Mouse (Mus musculus): ENCODE results near the gene Cdyl.
A peak's percentile ranks its signal among the peaks of the same experiment; 100 is the strongest.

The Cdyl gene

DNA sequence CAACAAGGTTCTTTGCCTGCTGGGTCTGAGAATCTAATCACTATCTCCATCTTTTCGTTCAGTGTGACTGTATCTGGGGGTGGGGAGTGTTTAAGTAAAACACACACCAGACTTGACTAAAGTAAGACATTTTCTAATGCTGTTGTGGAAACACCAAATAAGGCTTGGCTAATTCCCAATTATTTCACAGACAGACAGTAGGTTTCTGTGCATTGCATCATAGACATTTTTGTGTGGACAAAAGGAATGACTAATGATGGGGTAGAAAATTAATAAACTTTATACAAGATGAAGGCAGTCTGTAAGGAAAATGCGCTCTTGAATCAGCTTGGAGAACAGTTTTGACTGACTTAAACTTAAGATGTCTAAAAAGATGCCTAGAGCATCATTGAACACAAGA, 100.7 kb downstream of the Cdyl start:
- DNase-seq (ENCODE audit: low spot score): no peak

DNA sequence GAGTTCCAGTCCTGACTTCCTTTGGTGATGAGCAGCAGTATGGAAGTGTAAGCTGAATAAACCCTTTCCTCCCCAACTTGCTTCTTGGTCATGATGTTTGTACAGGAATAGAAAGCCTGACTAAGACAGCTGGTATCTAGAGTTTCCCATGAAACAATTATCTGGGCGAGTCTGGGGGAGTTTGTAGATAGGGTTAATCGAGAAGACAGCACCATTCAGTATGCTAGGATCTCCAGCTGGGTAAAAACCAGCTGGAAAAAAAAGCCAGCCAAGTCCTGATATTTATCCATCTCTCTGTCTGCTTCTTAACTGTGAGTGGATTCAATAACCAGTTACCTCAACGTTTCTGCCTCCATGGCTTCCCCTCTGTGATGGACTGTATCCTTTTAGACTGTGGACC, 104.9 kb downstream of the Cdyl start:
- DNase-seq (ENCODE audit: low spot score): no peak

- DNase-seq (ENCODE audit: low spot score): no peak
Measured at GRCm38 (mm10) chr13:35765817-35766216, 106.2 kb downstream of the Cdyl start.

- DNase-seq (ENCODE audit: low spot score): no peak
Measured at GRCm38 (mm10) chr13:35769673-35770072, 110.0 kb downstream of the Cdyl start.

- no peak for DNase-seq (ENCODE audit: low spot score)
Measured at GRCm38 (mm10) chr13:35770421-35770820, 110.8 kb downstream of the Cdyl start.

GRCm38 (mm10) chr13:35771968-35772382, 112.3 kb downstream of the Cdyl start:
- DNase-seq (ENCODE audit: low spot score): no peak

DNA sequence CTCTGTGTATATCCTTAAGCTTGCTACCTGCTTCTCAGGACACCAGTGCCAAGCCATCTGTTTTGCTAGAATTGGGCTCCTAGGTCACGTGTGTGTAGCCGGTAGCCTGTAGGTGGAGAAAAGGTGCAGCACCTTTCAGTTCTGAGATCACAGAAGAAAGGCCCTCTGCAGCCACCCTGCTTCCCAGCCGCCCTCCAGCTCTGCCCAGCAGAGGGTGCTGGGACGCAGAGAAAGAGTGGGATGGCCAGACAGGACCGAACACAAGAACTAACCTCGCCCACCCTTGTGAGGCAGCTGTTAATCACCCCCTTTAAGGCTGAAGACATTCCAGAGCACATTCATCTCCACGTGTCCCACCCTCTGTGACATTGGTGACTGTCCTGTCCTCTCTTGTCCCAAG, 114.1 kb downstream of the Cdyl start:
- no peak for DNase-seq (ENCODE audit: low spot score)

GRCm38 (mm10) chr13:35776123-35776522, 116.5 kb downstream of the Cdyl start:
- DNase-seq (ENCODE audit: low spot score): no peak

DNA sequence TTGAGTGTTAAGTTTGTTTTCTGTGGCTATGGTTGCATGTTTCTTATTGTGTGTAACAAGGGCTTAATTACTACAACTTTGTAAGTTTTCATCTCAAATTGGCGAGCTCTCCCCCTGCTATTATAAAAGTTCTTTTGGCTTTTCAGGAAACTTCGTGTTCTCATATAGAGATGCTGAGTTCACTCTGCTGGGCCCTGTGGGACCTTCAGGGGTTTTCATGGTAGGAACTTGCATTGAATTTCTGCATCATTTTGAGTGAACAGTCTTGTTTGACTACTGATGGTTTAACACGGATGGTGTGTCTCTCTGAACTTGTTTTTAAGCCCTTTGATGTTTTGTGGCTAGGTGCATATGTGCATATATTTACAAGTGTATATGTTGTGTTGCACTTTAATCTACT, 121.1 kb downstream of the Cdyl start:
- DNase-seq (ENCODE audit: low spot score): no peak

DNA sequence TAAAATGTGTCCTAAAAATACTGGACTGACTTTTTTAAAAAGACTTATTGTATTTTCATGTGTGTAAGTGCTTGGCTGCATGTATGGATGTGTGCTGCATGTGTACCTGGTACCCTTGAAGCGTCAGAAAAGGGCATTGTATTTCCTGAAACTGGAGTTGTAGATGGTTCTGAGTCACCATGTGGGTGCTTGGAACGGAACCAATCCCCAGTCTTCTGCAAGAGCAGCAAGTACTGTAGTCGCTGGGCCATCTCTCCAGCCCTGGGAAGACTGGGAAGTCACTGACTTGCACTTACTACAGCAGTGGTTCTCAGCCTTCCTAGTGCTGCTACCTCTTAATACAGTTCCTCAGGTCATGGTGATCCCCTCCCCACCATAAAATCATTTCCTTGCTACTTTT, 122.1 kb downstream of the Cdyl start:
- no peak for DNase-seq (ENCODE audit: low spot score)

GRCm38 (mm10) chr13:35782949-35783348, 123.3 kb downstream of the Cdyl start:
- peak; percentile 16 for DNase-seq (ENCODE audit: low spot score)

- no peak for DNase-seq (ENCODE audit: low spot score)
Measured at GRCm38 (mm10) chr13:35783576-35783975, 123.9 kb downstream of the Cdyl start.

- no peak for DNase-seq (ENCODE audit: low spot score)
Measured at GRCm38 (mm10) chr13:35784281-35784680, 124.6 kb downstream of the Cdyl start.

- DNase-seq (ENCODE audit: low spot score): no peak
Measured at GRCm38 (mm10) chr13:35785330-35785939, 125.8 kb downstream of the Cdyl start.

DNA sequence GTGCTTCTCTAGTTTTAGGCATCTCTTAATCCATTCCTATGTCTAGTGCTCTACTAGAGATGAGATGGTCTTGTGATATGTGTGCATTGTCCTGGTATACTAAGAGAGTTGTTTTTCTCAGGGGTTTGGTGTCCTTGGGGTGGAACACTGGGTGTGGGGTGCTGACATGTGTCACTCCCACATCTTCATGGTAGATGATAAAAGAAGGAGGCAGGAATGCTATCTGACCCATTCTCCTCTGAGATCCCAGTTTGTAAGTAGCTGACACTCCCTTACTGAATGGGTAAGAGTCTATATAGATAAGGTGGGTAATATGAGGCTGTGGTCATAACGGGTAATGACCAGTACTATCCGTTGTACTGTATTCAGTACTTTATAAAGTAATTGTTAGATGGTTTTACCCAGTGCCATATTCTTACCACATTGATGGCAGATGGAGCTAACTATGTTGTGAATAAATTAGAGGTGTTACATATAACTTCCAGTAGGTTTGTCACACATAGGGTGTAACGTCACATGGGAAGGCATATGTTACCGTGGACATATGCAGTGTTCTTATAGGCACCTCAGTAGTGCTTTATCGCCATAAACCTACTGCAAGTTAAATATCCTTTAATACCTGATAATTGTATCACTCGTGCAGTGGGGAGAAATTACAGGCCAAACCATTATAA, 127.2 kb downstream of the Cdyl start:
- no peak for DNase-seq (ENCODE audit: low spot score)

DNA sequence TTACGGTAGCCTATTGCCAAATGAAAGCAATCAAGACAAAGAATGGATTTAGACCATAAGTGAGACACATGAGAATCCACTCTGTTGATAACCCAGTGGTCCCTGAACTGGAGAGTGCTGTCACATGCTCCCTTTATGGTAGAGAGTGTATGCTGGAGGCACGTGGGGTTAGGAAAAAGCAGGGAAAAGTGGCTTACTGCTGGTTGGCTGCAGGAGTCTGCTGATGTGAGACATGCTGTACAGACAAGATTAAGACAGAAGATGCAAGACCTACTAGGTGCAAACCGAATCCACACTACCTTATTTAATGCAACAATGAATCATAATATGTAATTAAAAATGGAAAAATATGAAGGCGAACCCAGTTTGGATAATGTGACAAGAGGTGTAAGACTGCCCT, 129.9 kb downstream of the Cdyl start:
- no peak for DNase-seq (ENCODE audit: low spot score)

GRCm38 (mm10) chr13:35790431-35790830, 130.8 kb downstream of the Cdyl start:
- DNase-seq (ENCODE audit: low spot score): no peak

- no peak for DNase-seq (ENCODE audit: low spot score)
Measured at GRCm38 (mm10) chr13:35794309-35794708, 134.7 kb downstream of the Cdyl start.

DNA sequence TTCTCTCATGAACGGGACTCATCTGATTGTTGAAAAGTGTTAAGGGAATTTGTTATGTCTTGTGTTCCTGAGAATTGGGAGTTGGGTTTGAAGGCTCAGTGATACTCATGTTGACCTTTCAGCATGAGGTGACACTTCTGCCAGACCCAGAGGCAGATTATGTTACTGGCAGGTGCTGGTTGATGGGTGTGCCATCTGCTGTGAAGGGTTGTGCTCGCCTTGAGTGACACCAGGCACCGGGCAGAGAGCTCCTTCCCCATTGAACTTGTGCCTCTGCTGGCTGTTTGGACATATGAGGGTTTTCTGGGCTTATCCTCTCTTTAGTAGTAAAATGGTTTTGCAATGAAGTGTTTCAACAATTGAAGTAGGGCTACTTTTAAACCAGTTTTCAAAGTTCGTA, 135.1 kb downstream of the Cdyl start:
- DNase-seq (ENCODE audit: low spot score): no peak

DNA sequence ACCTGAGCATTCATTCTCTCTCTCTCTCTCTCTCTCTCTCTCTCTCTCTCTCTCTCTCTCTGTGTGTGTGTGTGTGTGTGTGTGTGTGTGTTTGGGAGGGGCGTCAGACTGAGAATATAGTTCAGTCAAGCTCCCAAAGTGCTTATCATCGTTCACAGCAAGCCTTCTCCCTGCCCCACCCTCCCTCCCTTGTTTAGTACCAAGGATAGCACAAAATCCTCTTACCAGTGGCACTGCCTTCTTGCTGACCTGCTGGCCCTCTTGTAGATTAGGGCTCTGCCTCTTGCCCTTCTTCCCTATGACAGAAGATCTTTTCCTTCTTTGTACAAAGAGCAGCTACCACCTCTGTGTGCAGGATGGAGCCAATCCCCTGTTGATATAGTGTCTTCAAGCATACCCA, 136.3 kb downstream of the Cdyl start:
- no peak for DNase-seq (ENCODE audit: low spot score)

- DNase-seq (ENCODE audit: low spot score): no peak
Measured at GRCm38 (mm10) chr13:35796352-35796751, 136.7 kb downstream of the Cdyl start.

DNA sequence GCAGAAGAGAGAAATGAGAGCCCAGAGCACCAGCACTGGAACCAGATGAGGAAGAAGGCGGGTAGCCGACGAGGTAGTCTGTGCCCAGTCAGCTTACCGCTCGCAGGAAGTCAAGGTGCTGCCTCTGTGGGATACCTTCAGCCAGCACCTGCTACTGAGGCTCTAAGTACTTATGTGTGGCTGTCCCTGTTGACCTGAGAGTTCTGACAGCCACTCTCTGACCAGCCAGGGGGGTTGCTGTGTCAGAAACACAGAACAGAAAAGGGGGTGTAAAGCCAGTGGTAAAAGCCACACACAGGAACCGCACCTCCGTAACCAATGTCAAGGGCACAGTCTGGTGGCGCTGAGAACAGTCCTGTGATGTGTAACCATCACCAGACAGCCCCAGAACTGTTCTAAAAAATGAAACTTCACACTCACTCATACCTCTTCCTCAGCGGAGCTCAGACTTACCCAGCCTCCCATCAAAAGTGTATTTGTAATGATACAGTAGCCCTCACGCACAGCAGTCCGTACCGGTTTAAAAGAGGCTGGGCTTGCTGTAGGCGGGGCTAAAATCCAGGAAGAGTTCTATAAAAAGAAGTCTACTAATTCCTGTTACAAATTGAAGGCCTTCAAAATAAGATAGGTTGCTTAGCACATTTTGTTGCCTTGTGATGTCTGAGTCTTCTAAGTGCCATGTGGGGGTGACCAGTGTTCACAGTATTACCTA, 138.3 kb downstream of the Cdyl start:
- DNase-seq (ENCODE audit: low spot score): no peak

GRCm38 (mm10) chr13:35798645-35799044, 139.0 kb downstream of the Cdyl start:
- peak; percentile 34 for DNase-seq (ENCODE audit: low spot score)
